Comparison of ENCODE assay signal across 29 mouse cellular contexts in the genomic region with DNA sequence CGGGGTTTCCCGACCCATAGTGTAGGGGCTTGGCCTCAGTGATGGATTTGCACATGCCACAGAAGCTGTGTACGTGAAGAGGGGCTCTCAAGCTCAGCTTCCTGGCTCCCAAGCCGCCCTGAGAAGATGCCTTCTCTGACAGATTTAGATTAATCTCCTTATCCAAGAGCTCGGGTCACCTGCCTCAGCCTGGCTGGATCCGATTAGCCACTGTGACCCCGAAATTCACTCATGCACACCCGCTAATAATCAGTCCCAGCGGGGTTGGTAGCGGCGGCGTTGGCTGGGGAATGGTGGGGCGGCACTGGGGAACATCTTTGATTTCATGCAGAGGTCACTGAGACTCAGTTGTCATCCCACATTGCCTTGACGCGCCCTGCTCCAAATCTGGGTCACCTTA. TPM values are rescaled to one million over a fixed set of nuclear protein-coding genes. Genes with fewer than 3 reads are reported as not detected.
DNase-seq lines count a peak whose midpoint lies in the region; ATAC-seq and TF ChIP-seq lines count a peak whose summit lies in the region.
"Had no signal": no experiment of that assay in that cellular context is flagged by ENCODE, and none has a peak within 500 bp of the region (broad histone marks: within the 10 kb centered on the region; RNA-seq: fewer than 3 reads in every experiment).

No protein-coding gene starts in this region.

- no peak overlapping the region for H3K27ac ChIP-seq in cerebellum, adult 2 months (ENCODE audit: insufficient read depth, low read length)
- no peak overlapping the region for H3K27ac ChIP-seq in testis, adult 2 months (ENCODE audit: control insufficient read depth, insufficient read depth, low read depth, low read length)
- H3K27ac ChIP-seq: forebrain, embryonic 10.5 days; forebrain, embryonic 13.5 days; heart, embryonic 15.5 days; hindbrain, embryonic 15.5 days had no signal

- no peak for ATAC-seq in activated CD4-positive, CD25-positive, alpha-beta regulatory T cell, adult 4 months
- ATAC-seq: forebrain, embryonic 13.5 days; forebrain, embryonic 16.5 days; intestine, postnatal 0 days had no signal

- peak; percentile 34 to 51 for DNase-seq in cerebellum, adult 2 months
- no peak for DNase-seq in cerebellum, postnatal 4 days (ENCODE audit: low spot score in 2 of 2)
- DNase-seq in testis, postnatal 10 days (ENCODE audit: low spot score): no peak
- peak; percentile 74 for DNase-seq in retina, embryonic 14.5 days (ENCODE audit: low spot score)
- DNase-seq in left cerebral cortex, adult 8-10 months (ENCODE audit: low spot score in 2 of 2): no peak
- DNase-seq: adrenal gland, postnatal 10 days; adrenal gland, postnatal 36 days; B cell, adult 2 months; cerebellum, adult 8-10 months; cerebellum, postnatal 25 days; gastrocnemius, postnatal 14 days; heart, adult 18-20 months; heart, postnatal 10 days; heart, postnatal 4 days had no signal

- 68% methylated on average over 15 of the region's 15 CpGs for WGBS in cerebellum, adult 2 months

- no peaks in the 10 kb centered on the region for H3K27me3 ChIP-seq in cerebellum, adult 2 months (ENCODE audit: control insufficient read depth, insufficient read depth, low read length)
- H3K27me3 ChIP-seq in testis, adult 2 months (ENCODE audit: control insufficient read depth, insufficient read depth, low read length): no peaks in the 10 kb centered on the region
- H3K27me3 ChIP-seq: CH12.LX; forebrain, embryonic 13.5 days; heart, embryonic 12.5 days; hindbrain, embryonic 15.5 days had no signal

- TF ChIP-seq CTCF in cerebellum, adult 2 months (IDR thresholded peaks at IDR 0.05; ENCODE audit: borderline replicate concordance, insufficient read depth, low read depth, low read length): no peak
- no peak for TF ChIP-seq CTCF in testis, adult 2 months (IDR thresholded peaks at IDR 0.05; ENCODE audit: control insufficient read depth, insufficient read depth, insufficient replicate concordance, low read depth, low read length)

- peaks cover 19% of the 10 kb centered on the region for H3K4me1 ChIP-seq in cerebellum, adult 2 months (ENCODE audit: control insufficient read depth, insufficient read depth, low read length)
- H3K4me1 ChIP-seq in testis, adult 2 months (ENCODE audit: control insufficient read depth, insufficient read depth, low read length): peaks cover 10% of the 10 kb centered on the region
- H3K4me1 ChIP-seq: forebrain, embryonic 10.5 days; forebrain, embryonic 13.5 days; hindbrain, embryonic 15.5 days had no signal

- H3K4me3 ChIP-seq in cerebellum, adult 2 months (replicated peaks; ENCODE audit: insufficient read depth, low read depth, low read length): no peak overlapping the region
- H3K4me3 ChIP-seq in testis, adult 2 months (ENCODE audit: control insufficient read depth, low read depth, low read length): peak overlapping the region; percentile 56
- H3K4me3 ChIP-seq: forebrain, embryonic 10.5 days; forebrain, embryonic 13.5 days; heart, embryonic 12.5 days; heart, embryonic 15.5 days; hindbrain, embryonic 15.5 days had no signal

- no peaks in the 10 kb centered on the region for H3K36me3 ChIP-seq in testis, adult 2 months (ENCODE audit: control insufficient read depth, insufficient read depth, low read length)
- H3K36me3 ChIP-seq: forebrain, embryonic 10.5 days; heart, embryonic 12.5 days; heart, embryonic 15.5 days; hindbrain, embryonic 15.5 days had no signal

- TF ChIP-seq POLR2A in cerebellum, adult 2 months (IDR thresholded peaks at IDR 0.05; ENCODE audit: borderline replicate concordance, insufficient read depth, low read length): no peak
- no peak for TF ChIP-seq POLR2A in testis, adult 2 months (IDR thresholded peaks at IDR 0.05; ENCODE audit: control insufficient read depth, low read depth, low read length)

RNA-seq across cellular contexts. Expression of a gene that starts 1.8 kb away (rescaled TPM):
- 9.3 and 11.9 TPM in 2 replicates for polyA plus RNA-seq in cerebellum, adult 2 months (2012; rRNA removed)
- 288 and 313 TPM in 2 replicates for polyA plus RNA-seq in testis, adult 2 months (2012; rRNA removed)
- 1 to 10 TPM in 1 of 2 experiments, not detected in 1; 1.0 TPM for polyA plus RNA-seq in activated CD4-positive, CD25-positive, alpha-beta regulatory T cell, adult 4 months (2017; shearing (Covaris generic))
- total RNA-seq in left cerebral cortex, adult 8-10 months (2022): 1 to 10 TPM in 1 of 4 experiments, under 1 TPM in 3; 0.53 to 1.4 (median 0.68) TPM
- total RNA-seq: adrenal gland, postnatal 10 days; adrenal gland, postnatal 36 days; gastrocnemius, adult 18-20 months; gastrocnemius, postnatal 14 days; heart, adult 18-20 months had no signal
- polyA plus RNA-seq: embryonic facial prominence, embryonic 11.5 days; forebrain, embryonic 10.5 days; forebrain, embryonic 13.5 days; forebrain, embryonic 16.5 days; hindbrain, embryonic 11.5 days; hindbrain, embryonic 15.5 days; intestine, embryonic 14.5 days; intestine, postnatal 0 days had no signal

RNA-seq across cellular contexts. Expression of a gene that starts 19.2 kb away (rescaled TPM):
- 410 and 458 TPM in 2 replicates for polyA plus RNA-seq in cerebellum, adult 2 months (2012; rRNA removed)
- 524 and 547 TPM in 2 replicates for polyA plus RNA-seq in testis, adult 2 months (2012; rRNA removed)
- 10 to 100 TPM; 44.5 to 70.3 TPM for polyA plus RNA-seq in activated CD4-positive, CD25-positive, alpha-beta regulatory T cell, adult 4 months (2017; shearing (Covaris generic))
- 100 to 1,000 TPM; 197 to 231 (median 211) TPM for total RNA-seq in left cerebral cortex, adult 8-10 months (2022)

RNA-seq across cellular contexts. Expression of a gene that starts 38.1 kb away (rescaled TPM):
- polyA plus RNA-seq in cerebellum, adult 2 months (2012; rRNA removed): 0.92 and 1.6 TPM in 2 replicates
- polyA plus RNA-seq in testis, adult 2 months (2012; rRNA removed): 1.4 and 1.5 TPM in 2 replicates
- polyA plus RNA-seq in activated CD4-positive, CD25-positive, alpha-beta regulatory T cell, adult 4 months (2017; shearing (Covaris generic)): not detected
- 1 to 10 TPM; 2.4 to 9.2 (median 3.9) TPM for total RNA-seq in left cerebral cortex, adult 8-10 months (2022)
- total RNA-seq: adrenal gland, adult 18-20 months; CH12.LX had no signal
- polyA plus RNA-seq: forebrain, embryonic 10.5 days; intestine, embryonic 14.5 days; intestine, postnatal 0 days had no signal

Comparison
In these comparisons a context has a peak if more than half of its experiments do, and no peak if none do; other contexts are left out.
1. DNase-seq: peak in cerebellum, adult 2 months (2 of 2) and retina, embryonic 14.5 days (single experiment); none in cerebellum, postnatal 4 days (0 of 2), testis, postnatal 10 days (single experiment) and left cerebral cortex, adult 8-10 months (0 of 2).
2. RNA of a gene that starts 1.8 kb away (polyA plus RNA-seq): 288 to 313 TPM in testis, adult 2 months; 9.3 to 11.9 TPM in cerebellum, adult 2 months and 1.0 TPM in activated CD4-positive, CD25-positive, alpha-beta regulatory T cell, adult 4 months; every median in the first group is over 10 times any median in the second.